Mouse (Mus musculus): ENCODE data around the gene Irak3. TPM values are rescaled to one million over a fixed set of nuclear protein-coding genes. Genes with fewer than 3 reads are reported as not detected.

Gene Irak3
- total and polyA plus RNA-seq, 2 experiments from 2014 or later = 1.0 TPM; not detected in 1

GRCm38 (mm10) chr10:120239476-120239875 is 37.5 kb upstream of the Irak3 start:
- ATAC-seq (ENCODE audit: insufficient read depth, low read depth) (no peak), DNase-seq (ENCODE audit: low spot score) (no peak)
- Histone ChIP-seq H3K4me1 (ENCODE audit: control insufficient read depth, insufficient read depth) (no peaks in the 10 kb centered on the region), H3K4me2 (ENCODE audit: low read depth, low read length) (no peak overlapping the region), H3K4me3 (ENCODE audit: low read depth, low read length) (no peak overlapping the region), H3K27ac (ENCODE audit: low read depth) (no peak overlapping the region), H3K36me3 (replicated peaks; ENCODE audit: control insufficient read depth, insufficient read depth, low read length) (no peaks in the 10 kb centered on the region), H3K9ac (replicated peaks; ENCODE audit: low read depth, low read length) (no peak overlapping the region), H3K9me3 (replicated peaks; ENCODE audit: control insufficient read depth, low read length) (no peaks in the 10 kb centered on the region), H3K27me3 (ENCODE audit: control insufficient read depth, insufficient read depth, low read length) (peaks cover 5% of the 10 kb centered on the region; the same call in 1 of the 2 replicates)
- TF ChIP-seq CTCF (IDR thresholded peaks at IDR 0.05; ENCODE audit: low read depth) (no peak), EP300 (IDR thresholded peaks at IDR 0.05; ENCODE audit: low read depth) (no peak)
- WGBS = 39% methylated on average over 6 of the region's 6 CpGs

- H3K27ac ChIP-seq (ENCODE audit: low read depth) = no peak overlapping the region
- no peaks in the 10 kb centered on the region for H3K9me3 ChIP-seq (replicated peaks; ENCODE audit: control insufficient read depth, low read length)
- H3K4me1 ChIP-seq (ENCODE audit: control insufficient read depth, insufficient read depth) = no peaks in the 10 kb centered on the region
- no peak overlapping the region for H3K4me3 ChIP-seq (ENCODE audit: low read depth, low read length)
- WGBS = 87% methylated on average over 8 of the region's 8 CpGs
- H3K27me3 ChIP-seq (ENCODE audit: control insufficient read depth, insufficient read depth, low read length) = peaks cover 5% of the 10 kb centered on the region; the same call in 1 of the 2 replicates
- no peak for TF ChIP-seq CTCF (IDR thresholded peaks at IDR 0.05; ENCODE audit: low read depth)
- no peak for TF ChIP-seq EP300 (IDR thresholded peaks at IDR 0.05; ENCODE audit: low read depth)
- no peaks in the 10 kb centered on the region for H3K36me3 ChIP-seq (replicated peaks; ENCODE audit: control insufficient read depth, insufficient read depth, low read length)
- ATAC-seq (ENCODE audit: insufficient read depth, low read depth) (no peak), DNase-seq (ENCODE audit: low spot score) (no peak)
- H3K4me2 ChIP-seq (ENCODE audit: low read depth, low read length) = no peak overlapping the region
- H3K9ac ChIP-seq (replicated peaks; ENCODE audit: low read depth, low read length) = no peak overlapping the region
These were observed 36.3 kb upstream of the Irak3 start for GRCm38 (mm10) chr10:120238241-120238640.

- WGBS = 77% methylated on average over 9 of the region's 9 CpGs
- DNase-seq (ENCODE audit: low spot score) (no peak), ATAC-seq (ENCODE audit: insufficient read depth, low read depth) (no peak)
- Histone ChIP-seq H3K9me3 (replicated peaks; ENCODE audit: control insufficient read depth, low read length) (no peaks in the 10 kb centered on the region), H3K4me3 (ENCODE audit: low read depth, low read length) (no peak overlapping the region), H3K4me2 (ENCODE audit: low read depth, low read length) (no peak overlapping the region), H3K4me1 (ENCODE audit: control insufficient read depth, insufficient read depth) (no peaks in the 10 kb centered on the region), H3K27ac (ENCODE audit: low read depth) (no peak overlapping the region), H3K9ac (replicated peaks; ENCODE audit: low read depth, low read length) (no peak overlapping the region), H3K36me3 (replicated peaks; ENCODE audit: control insufficient read depth, insufficient read depth, low read length) (0 out of 2 replicates have a peak, but pooled peaks cover 5% of the 10 kb centered on the region), H3K27me3 (ENCODE audit: control insufficient read depth, insufficient read depth, low read length) (peaks cover 5% of the 10 kb centered on the region; the same call in 1 of the 2 replicates)
- no peak for TF ChIP-seq EP300 (IDR thresholded peaks at IDR 0.05; ENCODE audit: low read depth)
- TF ChIP-seq CTCF (IDR thresholded peaks at IDR 0.05; ENCODE audit: low read depth) = no peak
These were observed 34.9 kb upstream of the Irak3 start for GRCm38 (mm10) chr10:120236855-120237254.

GRCm38 (mm10) chr10:120233655-120234367 is 31.9 kb upstream of the Irak3 start:
- H3K27ac ChIP-seq (ENCODE audit: low read depth) = no peak overlapping the region
- DNase-seq (ENCODE audit: low spot score) = peak; percentile 74
- H3K4me2 ChIP-seq (ENCODE audit: low read depth, low read length) = peak overlapping the region; percentile 59
- 20% methylated on average over 18 of the region's 18 CpGs for WGBS
- H3K36me3 ChIP-seq (replicated peaks; ENCODE audit: control insufficient read depth, insufficient read depth, low read length) = peaks cover 27% of the 10 kb centered on the region
- H3K4me1 ChIP-seq (ENCODE audit: control insufficient read depth, insufficient read depth) = no peaks in the 10 kb centered on the region
- no peak for TF ChIP-seq EP300 (IDR thresholded peaks at IDR 0.05; ENCODE audit: low read depth)
- peak; percentile 82 for TF ChIP-seq CTCF (IDR thresholded peaks at IDR 0.05; ENCODE audit: low read depth)
- peaks cover 5% of the 10 kb centered on the region; the same call in 1 of the 2 replicates for H3K27me3 ChIP-seq (ENCODE audit: control insufficient read depth, insufficient read depth, low read length)
- H3K9me3 ChIP-seq (replicated peaks; ENCODE audit: control insufficient read depth, low read length) = no peaks in the 10 kb centered on the region
- H3K9ac ChIP-seq (replicated peaks; ENCODE audit: low read depth, low read length) = peak overlapping the region; percentile 34
- peak overlapping the region; percentile 19; the same call in 1 of the 2 replicates for H3K4me3 ChIP-seq (ENCODE audit: low read depth, low read length)
- ATAC-seq (ENCODE audit: insufficient read depth, low read depth) = peak; percentile 60; the same call in 1 of the 2 replicates

GRCm38 (mm10) chr10:120231718-120232117 is 29.8 kb upstream of the Irak3 start:
- no peak for ATAC-seq (ENCODE audit: insufficient read depth, low read depth)
- Histone ChIP-seq H3K27ac (ENCODE audit: low read depth) (no peak overlapping the region), H3K9me3 (replicated peaks; ENCODE audit: control insufficient read depth, low read length) (no peaks in the 10 kb centered on the region), H3K4me3 (ENCODE audit: low read depth, low read length) (no peak overlapping the region), H3K36me3 (replicated peaks; ENCODE audit: control insufficient read depth, insufficient read depth, low read length) (peaks cover 32% of the 10 kb centered on the region), H3K4me2 (ENCODE audit: low read depth, low read length) (no peak overlapping the region), H3K9ac (replicated peaks; ENCODE audit: low read depth, low read length) (no peak overlapping the region), H3K27me3 (ENCODE audit: control insufficient read depth, insufficient read depth, low read length) (no peaks in the 10 kb centered on the region), H3K4me1 (ENCODE audit: control insufficient read depth, insufficient read depth) (no peaks in the 10 kb centered on the region)
- no peak for DNase-seq (ENCODE audit: low spot score)
- 33% methylated on average over 5 of the region's 5 CpGs for WGBS
- TF ChIP-seq CTCF (IDR thresholded peaks at IDR 0.05; ENCODE audit: low read depth) (peak; percentile 65), EP300 (IDR thresholded peaks at IDR 0.05; ENCODE audit: low read depth) (no peak)
